Mouse (Mus musculus) heart, adult 18-20 months (tissue): ENCODE results near the gene Tas2r126. TPM values are rescaled to one million over a fixed set of nuclear protein-coding genes. Genes with fewer than 3 reads are reported as not detected.

Experiments
- total RNA-seq, 2 experiments: library from RNA; stranded (reverse); gene quantifications; 2 replicates each; pipeline ENCODE4 v1.2.3; 2021

The Tas2r126 gene
- total RNA-seq, 2 experiments from 2014 or later = not detected

Other genes with a start within 250 kb of the Tas2r126 start
- gene Tas2r144, start 219.2 kb upstream of the Tas2r126 start, total RNA-seq = not detected
- 100 to 1,000 TPM; 151 to 158 TPM for gene Gstk1, start 188.6 kb upstream of the Tas2r126 start, total RNA-seq
- gene Tmem139, start 172.6 kb upstream of the Tas2r126 start, total RNA-seq = under 1 TPM in 1 of 2 experiments, not detected in 1; 0.33 TPM
- gene Casp2, start 169.6 kb upstream of the Tas2r126 start, total RNA-seq = 10 to 100 TPM; 11.0 to 13.7 TPM
- 1 to 10 TPM; 3.7 to 4.7 TPM for gene Clcn1, start 147.8 kb upstream of the Tas2r126 start, total RNA-seq
- gene Fam131b, start 109.9 kb upstream of the Tas2r126 start, total RNA-seq = under 1 TPM; 0.35 to 0.44 TPM
- gene Zyx, start 84.9 kb upstream of the Tas2r126 start, total RNA-seq = 10 to 100 TPM; 50.2 to 51.8 TPM
- gene Epha1, start 61.3 kb upstream of the Tas2r126 start, total RNA-seq = under 1 TPM; 0.20 to 0.26 TPM
- not detected for gene Tas2r143, start 34.3 kb upstream of the Tas2r126 start, total RNA-seq
- not detected for gene Tas2r135, start 29.1 kb upstream of the Tas2r126 start, total RNA-seq
- gene Olfr458, start 30.7 kb downstream of the Tas2r126 start, total RNA-seq = not detected
- not detected for gene Olfr457, start 41.8 kb downstream of the Tas2r126 start, total RNA-seq
- not detected for gene Olfr456, start 52.7 kb downstream of the Tas2r126 start, total RNA-seq
- not detected for gene Olfr455, start 113.1 kb downstream of the Tas2r126 start, total RNA-seq
- gene Tcaf3, start 163.2 kb downstream of the Tas2r126 start, total RNA-seq = not detected
- gene Tcaf2, start 210.7 kb downstream of the Tas2r126 start, total RNA-seq = 1 to 10 TPM; 2.8 to 5.0 TPM